Mouse (Mus musculus) erythroblast, embryonic 14.5 days (primary cell): ENCODE data around the gene Tent5d.

Source experiments
- GATA1 ChIP-seq: IDR thresholded peaks from 2 replicates; pipeline ENCODE4 v1.6.1; 2012; ENCODE audit warnings: low read length, inconsistent platforms, mixed read lengths
- TAL1 ChIP-seq: IDR thresholded peaks from 3 replicates; pipeline ENCODE4 v1.6.1; 2012; ENCODE audit warnings: low read length, inconsistent platforms, mixed read lengths

- TF ChIP-seq GATA1 (no peak), TAL1 (no peak)
These were observed 24.5 kb upstream of the Tent5d start for GRCm38 (mm10) chrX:107767896-107768295.
